Mouse (Mus musculus): ENCODE measurements around the gene Olfr574. TPM values are rescaled to one million over a fixed set of nuclear protein-coding genes. Genes with fewer than 3 reads are reported as not detected.

Gene Olfr574
- not detected for total RNA-seq (2021)
- long read RNA-seq, experiment 1, result 0 reads
- long read RNA-seq, experiment 2, result 0 reads

DNA sequence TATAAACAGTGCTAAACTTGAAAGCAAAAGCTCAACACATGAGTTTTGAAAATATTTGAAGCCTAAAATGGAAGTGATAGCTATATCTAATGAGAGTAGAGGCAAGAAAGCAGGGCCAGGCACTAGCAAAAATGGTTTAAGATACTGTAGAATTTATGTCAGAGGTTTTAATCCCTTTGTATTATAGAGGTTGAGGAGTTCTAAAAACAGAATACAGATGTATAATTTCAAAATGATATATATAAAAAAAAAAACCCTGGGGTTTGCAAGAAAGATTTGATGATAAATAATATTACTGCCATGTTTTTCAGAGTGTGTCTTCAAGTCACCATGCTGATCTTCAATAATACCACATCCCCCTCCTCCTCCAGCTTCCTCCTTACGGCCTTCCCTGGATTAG lies at the start of gene Olfr574:
Gene Olfr574 (plus strand): TSS at position 301 of the 400 bp plus-strand sequence.
- no peak for DNase-seq (ENCODE audit: low spot score in 2 of 2)

GRCm38 (mm10) chr7:102915261-102915660 lies 33.0 kb upstream of the Olfr574 start:
- no peak for DNase-seq (ENCODE audit: low spot score in 2 of 2)

- no peak for DNase-seq (ENCODE audit: low spot score in 2 of 2)
Observed at GRCm38 (mm10) chr7:102916405-102916804, 31.9 kb upstream of the Olfr574 start.

DNA sequence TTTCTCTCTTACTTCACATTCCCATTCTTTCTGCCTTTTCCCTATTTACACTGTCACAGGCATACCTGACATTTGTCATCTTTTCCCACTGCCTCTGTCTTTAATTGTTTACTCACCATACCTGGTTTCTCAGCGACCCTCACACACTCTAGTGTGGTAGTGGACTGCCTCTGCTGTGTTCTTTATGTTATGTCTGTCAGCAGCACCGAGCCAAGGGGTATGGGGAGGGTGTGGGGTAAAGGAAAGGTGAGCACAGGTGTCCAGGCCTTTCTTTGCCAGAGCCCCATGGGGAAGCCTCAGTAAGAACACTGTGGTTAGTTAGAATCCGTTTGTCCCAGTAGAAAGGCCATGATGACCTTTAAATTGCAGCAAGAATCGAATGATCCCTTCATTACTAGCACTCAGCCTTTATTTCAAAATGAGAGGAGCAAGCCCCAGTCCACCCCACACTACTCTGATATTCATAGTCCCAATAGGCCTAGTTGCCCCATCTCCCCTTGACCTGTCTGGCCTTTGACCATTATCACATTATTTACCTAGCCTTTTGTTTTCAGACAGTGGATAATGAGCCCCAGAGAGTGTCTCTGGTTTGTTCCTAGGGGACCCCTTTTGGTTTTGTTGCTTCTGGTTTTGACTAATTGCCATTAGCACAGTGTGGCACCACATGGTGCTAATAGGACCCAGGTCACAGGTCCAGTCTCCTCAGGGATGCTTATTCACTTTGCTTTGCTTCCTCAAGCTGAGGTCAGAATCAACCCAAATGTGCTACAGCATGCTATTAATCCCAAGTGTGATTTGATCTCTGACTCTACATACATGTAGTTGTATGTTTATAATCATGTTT lies 31.0 kb upstream of the Olfr574 start, which contains the start of gene Olfr571:
Gene Olfr571 (minus strand): TSS at position 505 of the 844 bp plus-strand sequence.
- DNase-seq (ENCODE audit: low spot score in 2 of 2), result no peak

DNA sequence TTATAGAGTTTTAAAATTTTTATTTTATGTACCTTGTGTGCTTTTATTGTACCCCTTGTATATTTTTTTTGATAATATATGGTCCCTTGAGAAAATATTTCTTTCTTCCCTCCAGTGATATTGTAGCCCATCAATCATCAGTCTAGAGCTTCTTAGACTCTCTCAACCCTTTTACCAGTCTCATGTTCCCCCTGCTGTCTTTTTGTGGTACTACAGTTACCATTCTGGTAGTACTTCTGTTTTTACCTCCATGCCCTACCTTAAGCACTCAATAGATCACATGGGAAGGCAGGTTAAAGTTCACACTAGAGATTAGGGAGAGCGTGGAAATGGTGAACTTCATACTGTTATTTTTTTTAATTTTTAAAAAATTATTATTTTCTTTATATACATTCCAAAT lies 28.6 kb upstream of the Olfr574 start:
- peak in 1 of 2 experiments; percentile 40 for DNase-seq (ENCODE audit: low spot score in 2 of 2)

- DNase-seq (ENCODE audit: low spot score in 2 of 2), result no peak
Observed at GRCm38 (mm10) chr7:102924109-102924508, 24.2 kb upstream of the Olfr574 start, which contains the start of gene Olfr572. Gene Olfr572 (plus strand): TSS chr7:102924409.

DNA sequence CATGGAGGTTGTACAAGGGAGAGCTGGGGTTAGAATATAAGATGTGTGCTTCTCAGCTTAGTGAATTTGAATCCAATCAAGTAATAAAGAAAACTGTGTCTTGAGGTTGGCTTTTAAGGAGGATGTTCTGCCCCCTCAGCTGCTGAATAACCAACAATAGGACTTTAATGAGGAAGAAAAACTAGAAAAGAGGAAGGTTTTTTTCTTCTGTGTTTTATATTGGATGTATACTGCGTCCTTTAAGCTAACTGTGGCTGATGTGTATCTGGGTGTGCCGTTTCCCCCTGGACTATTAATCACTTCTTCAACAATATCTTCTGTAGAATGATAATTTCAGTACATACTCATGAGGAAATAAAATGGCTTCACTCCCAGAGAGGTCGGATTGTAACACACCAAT lies 21.2 kb upstream of the Olfr574 start:
- no peak for DNase-seq (ENCODE audit: low spot score in 2 of 2)

- no peak for DNase-seq (ENCODE audit: low spot score in 2 of 2)
Observed at GRCm38 (mm10) chr7:102942475-102942874, 5.8 kb upstream of the Olfr574 start, which contains the start of gene Olfr573-ps1. Gene Olfr573-ps1 (minus strand): TSS chr7:102942575.

DNA sequence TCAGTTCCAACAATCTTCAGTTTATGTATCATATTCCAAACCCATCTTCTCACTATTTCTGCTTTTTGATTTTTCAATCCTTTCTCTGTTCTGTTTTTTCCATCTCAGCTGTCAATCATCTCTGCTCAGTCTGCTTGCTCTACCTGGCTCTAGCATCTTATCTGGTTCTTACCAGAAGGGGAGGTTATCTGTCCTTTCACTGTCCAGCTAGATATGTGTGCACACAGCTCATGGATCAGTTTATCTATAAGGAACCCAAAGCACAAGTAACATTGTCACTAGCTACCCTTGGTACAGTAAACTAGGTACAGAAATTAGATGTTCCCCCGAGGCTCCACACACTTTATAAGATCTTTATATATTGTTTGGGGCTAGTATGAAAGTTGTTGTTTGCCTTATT lies 4.8 kb upstream of the Olfr574 start:
- DNase-seq (ENCODE audit: low spot score in 2 of 2), result no peak

DNA sequence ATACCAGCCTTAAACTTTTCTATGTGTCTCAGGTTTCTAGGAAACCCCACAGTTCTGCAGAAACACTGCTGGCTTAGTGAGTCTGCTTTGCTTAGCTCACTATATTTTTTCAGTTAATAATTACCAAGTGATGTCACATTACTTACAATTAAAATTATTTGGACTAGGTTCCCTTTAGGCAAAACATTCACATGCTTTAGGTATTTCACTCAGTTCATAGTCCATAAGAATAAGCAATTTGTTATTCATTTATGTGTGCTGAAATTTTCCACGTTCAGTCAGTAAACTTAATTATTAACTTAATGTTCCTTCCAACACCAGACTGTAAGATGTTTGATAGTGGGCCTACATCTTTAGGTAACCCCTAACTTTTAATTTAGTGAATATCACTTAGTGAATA lies 2.5 kb downstream of the Olfr574 start:
- DNase-seq (ENCODE audit: low spot score in 2 of 2), result no peak

GRCm38 (mm10) chr7:102958137-102958536 lies 9.9 kb downstream of the Olfr574 start:
- DNase-seq (ENCODE audit: low spot score in 2 of 2), result no peak

DNA sequence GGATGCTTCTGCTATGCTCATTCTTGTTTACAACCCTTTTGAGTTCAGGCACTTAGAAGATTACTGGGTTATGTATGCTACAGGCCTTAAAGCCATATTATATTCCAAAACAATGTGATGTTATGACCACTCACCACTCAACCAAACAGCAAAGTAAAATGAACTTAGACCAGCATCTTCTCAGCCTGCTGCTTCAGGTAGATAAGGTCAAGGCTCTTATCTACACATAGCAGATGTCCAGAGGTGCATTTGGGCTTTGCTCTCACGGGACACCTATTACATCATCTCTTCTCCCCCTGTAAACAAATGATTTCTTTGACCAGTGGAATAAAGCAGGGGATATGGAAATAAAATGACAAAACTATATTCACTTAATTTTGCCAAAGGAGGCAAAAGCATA lies 10.3 kb downstream of the Olfr574 start, which contains the start of gene Olfr575:
Gene Olfr575 (minus strand): TSS at position 183 of the 400 bp plus-strand sequence.
- DNase-seq (ENCODE audit: low spot score in 2 of 2), result no peak

- DNase-seq (ENCODE audit: low spot score in 2 of 2), result no peak
Observed at GRCm38 (mm10) chr7:102962360-102962759, 14.1 kb downstream of the Olfr574 start, which contains the start of gene Olfr576. Gene Olfr576 (plus strand): TSS chr7:102962660.

DNA sequence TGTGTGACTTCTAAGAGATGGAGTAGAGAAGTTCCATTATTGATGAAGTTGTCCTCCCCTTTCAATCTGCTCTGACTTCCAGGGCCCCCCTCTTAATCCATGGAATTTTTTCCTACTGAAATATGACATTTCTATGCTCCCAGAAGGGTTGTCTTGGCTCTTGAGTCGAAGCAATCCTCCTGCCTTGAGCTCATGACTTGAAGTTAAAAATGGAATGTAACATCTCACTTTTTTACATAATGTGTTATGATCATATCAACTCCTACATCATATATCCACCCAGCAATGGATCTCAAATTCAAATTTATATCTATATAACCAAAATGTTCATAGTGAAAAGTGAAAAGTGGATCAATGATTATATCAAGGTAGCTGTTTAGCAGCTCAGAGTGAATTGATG lies 26.1 kb downstream of the Olfr574 start:
- no peak for DNase-seq (ENCODE audit: low spot score in 2 of 2)

DNA sequence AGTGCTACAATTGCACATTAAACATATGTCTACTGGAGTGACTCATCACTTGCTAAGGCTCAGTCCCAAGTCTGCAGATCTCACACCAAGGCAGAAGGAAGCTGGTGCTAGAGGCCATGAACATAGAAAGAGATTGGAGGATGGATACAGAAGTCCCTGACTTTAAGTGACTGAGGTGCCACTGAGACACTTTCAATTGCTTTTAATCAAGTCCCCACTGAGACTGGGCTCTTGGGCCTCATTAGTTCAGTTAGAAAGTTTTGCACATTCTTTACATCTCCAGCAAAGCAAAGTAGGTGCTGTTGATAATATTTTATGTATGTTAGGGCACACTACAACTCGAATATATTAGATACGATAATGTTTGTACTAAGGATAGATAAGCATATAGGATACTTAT lies 27.6 kb downstream of the Olfr574 start, which contains the start of gene Olfr577:
Gene Olfr577 (minus strand): TSS at position 101 of the 400 bp plus-strand sequence.
- no peak for DNase-seq (ENCODE audit: low spot score in 2 of 2)

GRCm38 (mm10) chr7:102989224-102989623 lies 41.0 kb downstream of the Olfr574 start, which contains the start of gene Olfr578:
Gene Olfr578 (minus strand): TSS chr7:102989324.
- DNase-seq (ENCODE audit: low spot score in 2 of 2), result no peak

Other genes starting within 250 kb of the Olfr574 start
- under 1 TPM; 0.16 to 0.40 TPM for gene Olfr558, start 246.3 kb upstream of the Olfr574 start, total RNA-seq (2021)
- gene Olfr33, start 229.4 kb upstream of the Olfr574 start, total RNA-seq (2021), result not detected
- gene Olfr559, start 221.0 kb upstream of the Olfr574 start, total RNA-seq (2021), result not detected
- under 1 TPM; 0.16 to 0.49 TPM for gene Olfr560, start 189.1 kb upstream of the Olfr574 start, total RNA-seq (2021)
- under 1 TPM; 0.59 to 0.65 TPM for gene Olfr78, start 189.0 kb upstream of the Olfr574 start, total RNA-seq (2021)
- not detected for gene Olfr561, start 177.2 kb upstream of the Olfr574 start, total RNA-seq (2021)
- gene Olfr564, start 145.0 kb upstream of the Olfr574 start, total RNA-seq (2021), result not detected
- gene Olfr566, start 89.7 kb upstream of the Olfr574 start, total RNA-seq (2021), result not detected
- gene Olfr568, start 71.3 kb upstream of the Olfr574 start, total RNA-seq (2021), result not detected
- gene Olfr569, start 57.6 kb upstream of the Olfr574 start, total RNA-seq (2021), result not detected
- gene Olfr570, start 53.9 kb upstream of the Olfr574 start, total RNA-seq (2021), result not detected
- not detected for gene Olfr571, start 30.9 kb upstream of the Olfr574 start, total RNA-seq (2021)
- gene Olfr572, start 24.1 kb upstream of the Olfr574 start, total RNA-seq (2021), result not detected
- gene Olfr573-ps1, start 5.9 kb upstream of the Olfr574 start, total RNA-seq (2021), result not detected
- gene Olfr575, start 10.3 kb downstream of the Olfr574 start, total RNA-seq (2021), result not detected
- not detected for gene Olfr576, start 14.2 kb downstream of the Olfr574 start, total RNA-seq (2021)
- not detected for gene Olfr577, start 27.5 kb downstream of the Olfr574 start, total RNA-seq (2021)
- gene Olfr578, start 40.9 kb downstream of the Olfr574 start, total RNA-seq (2021), result not detected
- not detected for gene Olfr582, start 89.6 kb downstream of the Olfr574 start, total RNA-seq (2021)
- not detected for gene Olfr583, start 102.8 kb downstream of the Olfr574 start, total RNA-seq (2021)
- not detected for gene Olfr584, start 133.4 kb downstream of the Olfr574 start, total RNA-seq (2021)
- not detected for gene Olfr585, start 149.3 kb downstream of the Olfr574 start, total RNA-seq (2021)
- not detected for gene Olfr586, start 177.2 kb downstream of the Olfr574 start, total RNA-seq (2021)
- gene Olfr588-ps1, start 192.4 kb downstream of the Olfr574 start, total RNA-seq (2021), result not detected
- gene Olfr589, start 207.9 kb downstream of the Olfr574 start, total RNA-seq (2021), result not detected
- not detected for gene Olfr591, start 229.9 kb downstream of the Olfr574 start, total RNA-seq (2021)
- gene Olfr592, start 236.3 kb downstream of the Olfr574 start, total RNA-seq (2021), result not detected

Measured in left cerebral cortex, adult 18-20 months (tissue).